Mouse (Mus musculus): ENCODE data around the gene Lrig2.

Gene Lrig2

GRCm38 (mm10) chr3:104511538-104512423 is at the start of gene Lrig2:
TSS of gene Lrig2 (minus strand) at chr3:104511918.
- DNase-seq (ENCODE audit: low read depth) = peak; percentile 99

GRCm38 (mm10) chr3:104556624-104557023 is 44.9 kb upstream of the Lrig2 start:
- DNase-seq (ENCODE audit: low read depth) = no peak

GRCm38 (mm10) chr3:104550594-104550993 is 38.9 kb upstream of the Lrig2 start:
- DNase-seq (ENCODE audit: low read depth) = no peak

- DNase-seq (ENCODE audit: low read depth) = no peak
Measured at GRCm38 (mm10) chr3:104548367-104549087, 36.8 kb upstream of the Lrig2 start.

GRCm38 (mm10) chr3:104543825-104544224 is 32.1 kb upstream of the Lrig2 start:
- no peak for DNase-seq (ENCODE audit: low read depth)

DNA sequence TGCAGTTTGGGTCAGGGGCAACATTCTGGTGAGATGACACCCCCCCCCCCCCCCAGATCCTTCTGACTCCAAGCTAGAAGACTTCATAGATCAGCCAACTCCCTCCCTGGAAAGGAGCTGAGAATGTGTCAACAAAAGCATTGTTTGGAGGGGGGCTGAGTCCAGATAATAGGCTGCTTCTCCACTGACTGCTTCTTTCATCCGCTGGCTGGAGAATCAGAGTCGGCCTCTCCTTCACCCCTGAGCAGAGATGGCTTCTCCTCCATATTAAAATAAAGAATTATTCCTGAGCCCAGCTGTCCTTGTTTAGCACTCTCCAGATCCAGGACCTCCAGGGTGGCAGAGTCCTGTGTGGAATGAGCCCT is 30.3 kb upstream of the Lrig2 start:
- no peak for DNase-seq (ENCODE audit: low read depth)

- DNase-seq (ENCODE audit: low read depth) = peak; percentile 24
Measured at GRCm38 (mm10) chr3:104541139-104542064, 29.7 kb upstream of the Lrig2 start.

DNA sequence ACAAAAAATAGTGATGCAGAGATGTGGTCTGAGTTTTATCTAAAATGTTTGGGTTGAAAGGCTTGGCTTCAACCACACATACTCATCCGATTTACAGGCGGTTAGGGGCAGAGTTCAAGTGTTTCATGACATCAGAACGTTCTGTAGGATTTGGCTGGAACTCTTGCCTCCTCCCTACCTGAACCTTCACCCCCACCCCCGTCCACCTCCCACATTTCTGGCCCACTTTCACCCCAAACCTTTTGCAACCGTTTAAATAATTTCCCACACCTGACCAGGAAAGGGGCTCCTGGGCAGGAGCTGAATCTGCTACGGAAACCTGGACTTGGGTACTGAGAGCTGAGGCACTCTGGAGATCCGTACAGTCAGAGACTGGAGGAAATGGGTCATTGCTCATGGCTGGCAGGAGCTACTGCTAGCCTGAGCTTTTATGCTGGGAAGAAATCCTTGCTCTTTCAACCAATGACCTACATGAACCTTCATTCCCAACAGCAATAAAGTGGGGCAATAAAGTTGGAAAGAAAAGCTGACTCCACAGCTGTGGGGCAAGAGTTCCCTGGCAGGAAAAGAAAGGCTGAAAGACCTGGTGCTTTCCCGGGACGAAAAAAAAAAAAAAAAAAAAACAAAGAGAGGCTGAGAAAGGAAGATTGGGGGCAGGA is 28.9 kb upstream of the Lrig2 start:
- DNase-seq (ENCODE audit: low read depth) = no peak

- DNase-seq (ENCODE audit: low read depth) = no peak
Measured at GRCm38 (mm10) chr3:104533223-104533622, 21.5 kb upstream of the Lrig2 start.

DNA sequence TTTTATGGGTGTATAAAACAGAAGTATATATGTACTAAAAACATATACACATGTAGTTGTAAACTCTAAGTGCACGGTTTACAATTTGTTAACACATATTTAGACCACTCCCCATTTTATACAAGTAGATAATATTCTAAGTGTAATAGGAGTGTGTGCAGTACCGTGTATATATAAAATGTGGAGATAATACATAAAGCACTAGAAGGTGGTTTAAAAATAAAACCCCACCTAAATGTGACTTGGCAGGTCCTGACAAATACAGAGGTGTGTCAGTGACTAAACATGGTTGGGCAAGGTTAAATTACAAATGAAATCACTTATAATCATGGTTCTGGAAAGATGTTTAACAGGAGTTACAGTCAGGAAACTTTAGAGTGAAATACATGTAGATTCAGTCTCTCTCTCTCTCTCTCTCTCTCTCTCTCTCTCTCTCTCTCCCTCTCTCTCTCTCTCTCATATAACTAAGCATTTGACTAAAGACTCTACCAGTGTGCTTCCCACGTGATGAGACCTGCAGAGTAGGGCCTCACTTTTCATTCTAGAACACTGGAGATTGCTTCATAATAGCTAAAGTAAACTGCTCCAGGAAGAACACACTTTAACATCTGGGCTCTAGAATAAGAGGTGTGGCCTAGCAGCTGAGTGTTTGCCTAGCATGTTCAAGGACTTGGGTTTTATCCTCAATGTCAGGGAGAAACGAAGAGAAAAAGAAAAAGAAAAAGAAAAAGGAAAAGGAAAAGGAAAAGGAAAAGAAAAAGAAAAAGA is 14.6 kb upstream of the Lrig2 start:
- DNase-seq (ENCODE audit: low read depth) = no peak

GRCm38 (mm10) chr3:104525516-104525915 is 13.8 kb upstream of the Lrig2 start:
- DNase-seq (ENCODE audit: low read depth) = no peak

GRCm38 (mm10) chr3:104525029-104525428 is 13.3 kb upstream of the Lrig2 start:
- DNase-seq (ENCODE audit: low read depth) = no peak

GRCm38 (mm10) chr3:104523333-104523871 is 11.7 kb upstream of the Lrig2 start:
- no peak for DNase-seq (ENCODE audit: low read depth)

DNA sequence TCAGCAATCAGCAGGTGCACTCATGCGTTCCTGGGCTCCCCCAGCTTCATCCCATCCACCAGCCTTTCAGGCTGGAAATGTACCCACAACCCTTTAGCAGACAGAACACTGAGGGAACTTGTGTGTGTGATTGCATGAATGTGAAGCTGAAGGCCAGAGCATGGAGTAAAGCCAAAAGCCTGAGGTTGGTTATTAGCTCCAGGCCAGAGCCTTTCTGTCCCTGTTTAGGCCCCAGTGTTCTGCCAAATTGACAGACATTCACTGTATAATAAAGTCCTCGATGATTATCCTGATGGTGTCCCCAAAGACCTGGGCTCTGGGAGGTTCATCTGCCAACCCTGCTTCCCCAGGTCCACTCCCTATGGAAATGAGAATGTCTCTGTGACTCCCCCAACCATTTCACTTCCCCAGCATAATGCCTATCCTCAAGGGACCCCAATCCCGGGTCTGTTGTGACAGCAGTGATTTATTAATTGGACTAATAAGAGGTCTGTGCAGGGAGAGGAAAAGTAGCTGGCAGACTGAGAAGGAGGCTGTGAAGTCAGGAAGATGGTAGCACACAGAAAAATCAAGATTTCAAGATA is 9.7 kb upstream of the Lrig2 start:
- no peak for DNase-seq (ENCODE audit: low read depth)

- DNase-seq (ENCODE audit: low read depth) = no peak
Measured at GRCm38 (mm10) chr3:104520471-104520870, 8.8 kb upstream of the Lrig2 start.

- no peak for DNase-seq (ENCODE audit: low read depth)
Measured at GRCm38 (mm10) chr3:104518931-104519330, 7.2 kb upstream of the Lrig2 start.

GRCm38 (mm10) chr3:104518411-104518810 is 6.7 kb upstream of the Lrig2 start:
- DNase-seq (ENCODE audit: low read depth) = no peak

DNA sequence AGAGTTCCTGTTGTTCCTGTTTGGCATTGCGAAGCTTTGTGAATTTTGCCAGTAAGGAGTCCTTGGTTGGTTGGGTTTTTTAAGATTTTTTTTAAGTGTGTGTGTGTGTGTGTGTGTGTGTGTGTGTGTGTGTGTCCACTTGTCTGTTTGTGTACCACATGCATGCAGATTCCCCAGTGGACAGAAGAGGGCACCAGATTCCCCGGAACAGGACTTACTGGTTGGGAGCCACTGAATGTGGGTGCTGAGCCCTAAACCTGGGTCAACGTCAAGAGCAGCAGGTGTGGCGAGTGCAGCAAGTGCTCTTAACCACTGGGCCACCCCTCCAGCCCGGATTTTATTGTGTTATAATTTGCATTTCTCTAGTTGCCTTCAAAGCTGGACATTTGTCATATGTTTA is 5.4 kb upstream of the Lrig2 start:
- no peak for DNase-seq (ENCODE audit: low read depth)

- no peak for DNase-seq (ENCODE audit: low read depth)
Measured at GRCm38 (mm10) chr3:104514510-104514909, 2.8 kb upstream of the Lrig2 start.

DNA sequence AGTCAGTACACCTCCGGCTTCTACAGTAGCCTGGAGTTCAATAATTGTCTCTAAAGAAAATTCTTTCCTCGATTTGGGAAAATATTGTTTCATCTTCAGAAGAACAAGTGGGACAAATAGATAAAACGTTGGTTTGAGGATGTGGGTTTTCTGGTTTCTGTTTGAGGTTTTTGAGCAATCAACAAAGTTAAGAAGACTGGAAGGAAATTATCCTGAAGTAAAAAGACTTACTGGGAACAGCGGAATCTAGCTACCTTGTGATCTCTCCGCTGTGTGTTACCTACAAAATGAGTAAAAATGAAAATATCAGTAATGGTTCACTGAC is 668 bp upstream of the Lrig2 start:
- no peak for DNase-seq (ENCODE audit: low read depth)

Data from naive thymus-derived CD4-positive, alpha-beta T cell, adult 2 months (primary cell).